Mouse (Mus musculus): ENCODE results near the gene Notch4.

DNA sequence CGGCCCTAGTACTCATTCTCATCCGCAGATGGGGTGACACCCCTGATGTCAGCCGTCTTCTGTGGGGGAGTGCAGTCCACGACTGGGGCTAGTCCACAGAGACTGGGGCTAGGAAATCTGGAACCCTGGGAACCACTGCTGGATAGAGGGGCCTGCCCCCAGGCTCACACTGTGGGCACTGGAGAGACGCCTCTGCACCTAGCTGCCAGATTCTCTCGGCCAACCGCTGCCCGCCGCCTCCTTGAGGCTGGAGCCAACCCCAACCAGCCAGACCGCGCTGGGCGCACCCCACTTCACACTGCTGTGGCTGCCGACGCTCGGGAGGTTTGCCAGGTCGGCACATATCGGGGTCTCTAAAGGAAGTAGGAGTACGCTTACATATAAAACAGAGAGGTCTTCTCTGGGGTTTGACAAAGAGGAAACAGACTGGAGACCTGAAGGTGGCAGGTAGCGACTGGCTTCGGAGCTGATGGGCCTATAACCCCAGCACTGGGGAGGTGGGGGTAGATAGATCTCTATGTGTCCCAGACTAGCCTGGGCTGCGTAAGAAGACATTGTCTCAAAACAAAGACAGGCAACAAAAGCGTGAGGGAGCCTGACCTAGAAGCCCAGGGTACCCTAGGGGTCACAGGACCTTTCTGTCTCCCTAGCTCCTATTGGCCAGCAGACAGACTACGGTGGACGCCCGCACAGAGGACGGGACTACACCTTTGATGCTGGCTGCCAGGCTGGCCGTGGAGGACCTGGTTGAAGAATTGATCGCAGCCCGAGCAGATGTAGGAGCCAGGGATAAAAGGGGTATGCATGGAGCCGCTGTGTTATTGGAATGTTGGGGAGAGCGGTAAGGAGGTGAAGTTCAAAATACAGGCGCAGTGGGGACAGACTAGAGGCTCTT, 22.1 kb downstream of the Notch4 start:
- no peak for TF ChIP-seq POLR2A (IDR thresholded peaks at IDR 0.05; ENCODE audit: borderline replicate concordance, control insufficient read depth, low read depth, low read length)
- TF ChIP-seq CTCF (IDR thresholded peaks at IDR 0.05; ENCODE audit: control insufficient read depth, insufficient read depth, low read length): no peak

Measured in bone marrow, adult 2 months (tissue).